Mouse (Mus musculus): ENCODE data around the gene Krt42. TPM values are rescaled to one million over a fixed set of nuclear protein-coding genes. Genes with fewer than 3 reads are reported as not detected.
"Not testable (repeated sequence)": the region's sequence is repeated elsewhere in the genome, so short reads cannot be mapped to it uniquely, and the experiment has no call there.

Krt42 gene
- total RNA-seq (2021): not detected
- long read RNA-seq, experiment 1: 0 reads
- long read RNA-seq, experiment 2, partial matches to known transcripts: 1 of 1 reads
- long read RNA-seq, experiment 2, other reads (novel, unspliced or antisense): 0 of 1 reads

DNA sequence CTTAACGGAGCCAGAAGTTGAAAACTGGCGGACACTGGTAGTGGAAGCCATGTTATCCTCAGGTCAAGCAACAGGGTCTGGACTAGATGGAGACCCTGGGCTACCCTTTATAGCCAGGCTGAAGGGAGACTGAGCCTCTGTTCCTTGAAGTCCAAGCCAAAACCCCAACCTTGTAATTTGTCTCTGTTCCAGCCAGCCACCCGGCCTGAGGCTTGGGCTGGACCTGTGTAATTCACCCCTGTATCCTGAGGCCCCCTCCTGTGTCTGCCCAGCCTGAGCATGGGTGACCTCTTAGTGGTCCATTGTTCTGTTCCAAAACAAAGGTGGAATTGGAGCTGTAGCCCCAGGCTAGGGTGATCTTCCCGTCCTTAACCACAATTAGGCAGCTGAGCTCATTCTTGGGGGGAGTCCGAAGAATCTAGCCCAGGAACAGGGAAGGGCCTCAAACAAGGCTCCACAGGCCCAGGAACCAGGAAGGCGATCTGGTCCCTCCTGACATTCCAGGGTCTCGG, at the start of gene Krt42:
Gene Krt42, minus strand, starts transcription at position 51 of the 512 bp plus-strand sequence.
- DNase-seq (ENCODE audit: low spot score in 2 of 2): no peak

DNA sequence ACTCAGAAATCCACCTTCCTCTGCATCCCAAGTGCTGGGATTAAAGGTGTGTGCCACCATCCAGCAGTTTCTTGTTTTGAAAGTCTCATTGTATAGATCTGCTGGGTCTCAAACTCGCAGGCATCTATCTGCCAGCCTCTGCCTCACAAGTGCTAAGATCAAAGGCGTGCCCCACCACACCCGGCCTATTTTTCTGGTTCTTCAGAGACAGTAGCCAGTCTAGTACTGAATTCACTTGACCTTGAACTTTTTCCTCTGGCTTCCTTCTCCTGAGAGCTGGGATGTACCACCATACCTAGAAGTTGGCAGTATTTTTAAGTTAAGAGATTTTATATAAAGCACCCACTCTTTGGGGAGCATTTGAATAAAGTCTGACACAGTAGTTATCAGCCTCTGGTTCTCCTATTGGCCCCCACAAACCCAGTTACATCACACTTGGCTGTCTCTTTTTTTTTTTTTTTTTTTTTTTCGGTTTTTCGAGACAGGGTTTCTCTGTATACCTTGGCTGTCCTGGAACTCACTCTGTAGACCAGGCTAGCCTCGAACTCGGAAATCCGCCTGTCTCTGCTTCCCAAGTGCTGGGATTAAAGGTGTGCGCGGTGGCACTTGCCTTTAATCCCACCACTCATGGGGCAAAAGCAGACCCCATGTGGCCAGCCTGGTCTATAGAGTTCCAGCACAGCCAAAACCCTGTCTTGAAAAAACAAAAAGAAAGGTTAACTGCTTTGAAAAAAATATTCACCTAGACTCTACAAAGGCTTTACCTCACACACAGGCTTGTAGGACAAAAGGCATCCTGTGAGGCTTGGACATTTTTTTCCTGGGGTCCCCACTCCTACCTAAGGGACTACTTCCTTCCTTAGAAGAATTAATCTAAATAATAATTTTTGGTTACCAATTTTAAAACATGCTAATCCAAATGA, 49.1 kb upstream of the Krt42 start:
- DNase-seq (ENCODE audit: low spot score in 2 of 2): no peak

DNA sequence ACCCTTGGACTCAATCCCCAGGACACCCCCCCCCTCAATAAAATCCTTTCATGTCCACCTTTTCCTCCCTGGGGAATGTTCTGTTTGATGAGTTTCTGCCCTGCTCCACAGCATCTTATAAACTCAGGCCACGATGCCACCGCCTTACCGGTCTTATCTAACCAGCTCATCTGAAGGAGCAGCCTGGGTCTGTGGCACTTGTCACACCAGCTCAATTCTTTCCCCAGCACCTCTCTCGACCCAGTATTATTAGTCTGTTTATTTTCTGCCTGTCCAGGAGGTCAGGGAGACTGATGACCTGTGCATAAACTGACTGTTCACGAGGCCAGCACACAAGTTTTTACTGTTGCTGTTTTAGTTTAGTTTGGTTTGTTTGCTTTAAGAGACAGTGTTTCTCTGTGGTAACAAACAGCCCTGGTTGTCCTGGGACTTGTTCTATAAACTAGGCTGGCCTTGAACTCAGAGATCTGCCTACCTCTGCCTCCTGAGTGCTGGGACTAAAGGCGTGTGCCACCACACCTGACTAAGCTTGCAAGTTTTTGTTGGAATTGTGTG, 48.2 kb upstream of the Krt42 start:
- no peak for DNase-seq (ENCODE audit: low spot score in 2 of 2)

DNA sequence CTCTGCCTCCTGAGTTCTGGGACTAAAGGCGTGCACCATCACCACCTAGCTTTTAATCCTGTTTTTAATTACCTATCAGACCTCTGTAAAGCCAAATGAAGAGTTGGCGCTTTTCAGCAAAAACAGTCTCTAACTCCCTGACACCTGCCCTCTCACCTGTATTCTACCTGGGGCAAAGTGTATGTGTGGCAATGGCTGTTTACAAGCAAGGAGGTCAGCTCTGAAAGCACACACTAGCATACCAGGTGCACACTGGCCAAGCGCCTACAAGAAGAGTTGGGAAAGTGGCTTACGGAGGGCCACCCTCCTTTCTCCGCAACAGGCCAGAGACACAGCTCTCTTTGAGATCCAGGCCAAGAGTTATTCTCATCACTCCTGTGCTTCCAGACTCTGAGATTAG, 45.8 kb upstream of the Krt42 start:
- no peak for DNase-seq (ENCODE audit: low spot score in 2 of 2)

DNA sequence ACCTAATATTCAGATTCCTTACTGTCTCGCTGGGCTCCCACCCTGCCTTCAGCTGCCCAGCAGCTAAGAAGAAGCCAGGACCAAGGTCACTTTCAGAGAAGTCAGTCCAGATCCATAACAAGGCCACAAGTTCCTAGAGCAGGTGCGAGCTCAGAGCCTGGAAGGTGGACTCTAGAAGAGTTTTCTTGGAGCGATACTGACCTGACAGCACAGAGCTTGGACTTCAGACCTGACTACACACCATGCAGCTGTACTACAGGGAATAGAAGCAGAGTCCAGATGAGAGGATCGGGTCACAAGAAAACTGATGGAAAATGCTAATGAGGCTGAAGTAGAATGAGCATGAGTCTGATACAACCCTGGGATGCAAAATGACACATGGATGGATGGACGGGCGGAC, 43.8 kb upstream of the Krt42 start:
- no peak for DNase-seq (ENCODE audit: low spot score in 2 of 2)

DNA sequence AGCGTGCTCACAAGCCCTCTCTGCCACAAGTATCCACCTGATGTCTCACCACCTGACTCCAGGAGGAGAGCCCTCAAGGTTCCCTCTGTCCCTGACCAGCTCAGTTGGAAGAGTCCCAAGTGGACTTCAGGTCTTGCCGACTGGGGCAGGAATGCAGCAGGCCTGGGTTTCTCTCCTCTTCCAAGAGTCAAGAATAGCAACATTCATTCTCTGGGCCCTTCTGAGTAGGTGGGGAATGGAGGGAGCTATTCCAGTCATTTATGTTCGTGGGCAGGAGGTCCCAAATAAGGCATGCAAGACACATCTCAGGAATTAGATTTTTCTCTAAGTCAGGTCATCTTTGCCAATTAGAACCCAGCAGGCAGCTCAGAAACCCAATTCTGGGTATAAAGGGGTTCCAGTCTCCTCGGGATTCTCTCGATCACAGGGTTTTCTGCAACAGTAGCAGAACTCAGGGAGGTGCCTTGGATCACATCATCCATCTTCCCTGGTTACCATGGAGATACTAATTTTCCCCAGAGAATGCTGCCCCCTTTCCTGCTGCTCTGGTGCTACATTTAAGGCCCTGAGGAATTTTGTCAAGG, 42.5 kb upstream of the Krt42 start:
- DNase-seq (ENCODE audit: low spot score in 2 of 2): no peak

- no peak for DNase-seq (ENCODE audit: low spot score in 2 of 2)
These were observed 42.0 kb upstream of the Krt42 start for GRCm38 (mm10) chr11:100311656-100312055.

GRCm38 (mm10) chr11:100308672-100309071, 39.0 kb upstream of the Krt42 start:
- not testable (repeated sequence) for DNase-seq (ENCODE audit: low spot score in 2 of 2)

GRCm38 (mm10) chr11:100307900-100308299, 38.2 kb upstream of the Krt42 start:
- DNase-seq (ENCODE audit: low spot score in 2 of 2): no peak

GRCm38 (mm10) chr11:100301292-100301691, 31.6 kb upstream of the Krt42 start:
- DNase-seq (ENCODE audit: low spot score in 2 of 2): no peak

DNA sequence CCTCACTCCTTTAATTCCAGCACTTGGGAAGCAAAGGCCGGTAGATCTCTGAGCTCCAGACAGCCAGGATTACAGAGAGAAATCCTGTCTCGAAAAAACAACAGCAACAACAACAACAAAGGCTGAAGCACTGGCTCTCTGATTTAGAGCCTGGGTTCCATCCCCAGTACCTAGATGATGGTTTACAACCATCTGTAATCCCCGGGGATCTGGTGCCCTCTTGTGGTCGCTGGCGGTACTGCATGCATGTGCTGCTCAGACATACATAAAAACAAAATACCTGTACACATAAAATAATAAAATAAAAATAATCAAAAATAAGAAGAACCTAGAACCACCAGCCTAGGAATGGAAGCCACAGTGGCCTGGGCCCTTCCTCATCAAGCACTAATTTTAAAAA, 30.6 kb upstream of the Krt42 start:
- DNase-seq (ENCODE audit: low spot score in 2 of 2): no peak

GRCm38 (mm10) chr11:100298274-100299036, 28.8 kb upstream of the Krt42 start:
- peak; percentile 57 to 59 for DNase-seq (ENCODE audit: low spot score in 2 of 2)

- DNase-seq (ENCODE audit: low spot score in 2 of 2): no peak
These were observed 28.1 kb upstream of the Krt42 start for GRCm38 (mm10) chr11:100297801-100298200.

GRCm38 (mm10) chr11:100295308-100295707, 25.6 kb upstream of the Krt42 start:
- DNase-seq (ENCODE audit: low spot score in 2 of 2): peak; percentile 67 to 68

DNA sequence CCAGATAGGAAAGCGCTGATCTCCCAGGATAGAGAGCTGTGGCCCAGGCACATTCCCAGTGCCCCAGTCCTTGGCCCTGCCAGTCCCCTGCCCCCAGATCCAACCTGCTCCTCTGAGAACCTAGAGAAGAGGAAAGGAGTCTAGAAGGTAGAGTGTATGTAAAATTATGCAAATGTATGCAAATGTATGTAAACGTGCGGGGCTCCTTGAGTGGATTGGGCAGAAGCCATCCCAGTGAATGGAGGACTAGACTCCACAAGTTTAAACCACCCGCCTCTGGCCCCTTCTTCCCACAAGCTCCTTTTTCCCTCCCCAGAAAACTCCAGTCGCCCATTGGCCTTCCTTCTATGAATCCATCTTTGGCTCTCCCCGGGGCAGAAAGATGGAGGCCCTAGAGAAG, 23.2 kb upstream of the Krt42 start:
- no peak for DNase-seq (ENCODE audit: low spot score in 2 of 2)

GRCm38 (mm10) chr11:100290235-100290634, 20.6 kb upstream of the Krt42 start:
- no peak for DNase-seq (ENCODE audit: low spot score in 2 of 2)

DNA sequence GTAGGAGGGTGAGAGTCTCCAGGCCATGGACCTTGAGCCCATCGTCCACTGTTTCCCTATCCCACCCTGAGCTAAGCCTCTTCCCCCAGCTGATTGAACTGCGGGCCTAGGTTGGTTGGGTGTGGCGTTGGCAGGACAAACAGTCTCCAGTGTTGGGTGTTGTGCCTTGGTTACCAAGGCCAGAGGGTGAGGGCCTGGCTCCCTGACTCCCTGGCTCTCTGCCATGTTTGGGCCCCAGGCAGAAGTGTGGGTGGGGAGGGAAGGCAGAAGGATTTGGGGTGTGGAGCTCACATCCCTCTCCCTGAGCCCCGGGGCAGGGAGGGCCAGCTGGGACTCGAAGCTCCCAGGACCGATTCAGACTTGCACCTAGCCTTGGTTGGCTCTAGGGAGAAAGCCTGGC, 19.3 kb upstream of the Krt42 start:
- no peak for DNase-seq (ENCODE audit: low spot score in 2 of 2)

DNA sequence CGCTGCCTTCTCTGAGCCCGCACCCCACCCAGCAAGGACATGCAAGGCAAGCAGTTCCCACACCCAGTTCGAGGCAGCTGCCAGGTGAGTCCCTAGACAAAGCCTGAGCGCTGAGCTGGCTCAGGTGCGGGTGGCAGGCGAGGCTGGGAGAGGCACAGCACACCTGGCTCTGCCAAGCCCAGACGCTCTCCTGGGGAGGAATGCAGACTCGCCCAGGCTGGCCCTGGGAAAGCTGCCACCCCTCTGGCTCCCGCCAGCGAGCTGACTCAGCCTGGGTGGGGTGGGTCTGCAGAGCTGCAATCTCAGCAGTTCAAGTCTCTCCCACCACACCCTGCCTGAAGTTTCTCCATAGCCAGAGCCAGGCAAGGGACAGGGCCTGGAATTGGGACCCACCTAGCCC, 17.4 kb upstream of the Krt42 start:
- no peak for DNase-seq (ENCODE audit: low spot score in 2 of 2)

DNA sequence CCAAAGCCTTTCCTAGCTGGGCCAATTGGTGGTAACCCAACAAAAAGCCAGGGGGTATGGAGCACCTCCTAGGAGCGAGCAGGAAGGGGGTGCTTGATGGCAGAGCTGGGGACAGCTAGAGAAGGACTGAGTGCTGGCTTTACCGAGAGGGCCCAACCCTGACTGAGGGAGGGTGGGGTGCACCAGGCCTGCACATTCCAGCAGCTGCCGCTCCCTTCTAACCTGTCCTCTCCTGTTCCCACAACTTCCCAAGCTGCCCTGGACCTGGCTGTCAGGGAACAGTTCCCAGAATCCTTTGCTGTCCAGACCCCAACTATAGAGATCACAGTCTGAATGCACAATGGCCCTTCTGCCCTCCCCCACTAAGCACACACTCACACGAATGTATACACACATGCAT, 15.3 kb upstream of the Krt42 start:
- DNase-seq (ENCODE audit: low spot score in 2 of 2): no peak

GRCm38 (mm10) chr11:100282549-100282948, 12.9 kb upstream of the Krt42 start:
- peak; percentile 58 to 67 for DNase-seq (ENCODE audit: low spot score in 2 of 2)

All from adrenal gland, postnatal 4 days (tissue).